Mouse (Mus musculus): Measurements from ENCODE around the gene 1700020D05Rik.

DNA sequence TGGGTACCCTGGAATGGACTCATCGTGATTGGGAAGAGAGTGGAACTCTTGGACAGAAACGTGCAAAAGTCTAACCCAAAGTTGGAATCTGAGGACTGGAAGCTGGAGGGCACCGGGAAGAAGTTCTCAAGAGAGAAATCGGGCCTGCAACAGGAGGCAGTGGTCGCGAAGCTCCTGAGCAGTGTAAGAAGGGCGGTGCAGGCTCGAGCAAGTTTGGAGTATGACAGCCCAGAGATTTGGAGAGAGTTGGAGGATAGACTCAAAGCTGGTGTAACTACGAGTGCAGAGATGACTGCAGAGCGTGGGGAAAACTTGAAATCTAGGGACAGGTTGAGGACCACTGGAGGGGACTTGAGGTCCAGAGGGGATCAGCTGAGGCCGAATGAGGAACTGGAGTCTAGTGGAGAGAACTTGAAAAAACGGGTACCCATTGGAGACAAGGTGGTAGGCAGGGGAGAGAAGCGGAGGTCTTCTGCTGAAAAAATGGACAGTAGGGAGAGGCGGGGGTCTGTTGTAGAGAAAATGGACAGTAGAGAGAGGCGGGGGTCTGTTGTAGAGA, 7.6 kb upstream of the 1700020D05Rik start:
- TF ChIP-seq POLR2A (IDR thresholded peaks at IDR 0.05; ENCODE audit: low read depth, low read length): no peak
- no peak for TF ChIP-seq CTCF (IDR thresholded peaks at IDR 0.05; ENCODE audit: extremely low read depth, insufficient read length, insufficient replicate concordance, low read depth, low read length)
